Mouse (Mus musculus): ENCODE results near the gene Copz2.

- TF ChIP-seq CTCF (IDR thresholded peaks at IDR 0.05) (peak; percentile 94), EP300 (IDR thresholded peaks at IDR 0.05) (no peak)
These were observed 10.9 kb downstream of the Copz2 start for GRCm38 (mm10) chr11:96860564-96860963.

Data from lung, postnatal 0 days (tissue).